Mouse (Mus musculus): ENCODE measurements around the gene Ptov1. TPM values are rescaled to one million over a fixed set of nuclear protein-coding genes. Genes with fewer than 3 reads are reported as not detected.

Ptov1 gene
- polyA plus RNA-seq, 1 experiment from 2014 or later: 156 TPM

DNA sequence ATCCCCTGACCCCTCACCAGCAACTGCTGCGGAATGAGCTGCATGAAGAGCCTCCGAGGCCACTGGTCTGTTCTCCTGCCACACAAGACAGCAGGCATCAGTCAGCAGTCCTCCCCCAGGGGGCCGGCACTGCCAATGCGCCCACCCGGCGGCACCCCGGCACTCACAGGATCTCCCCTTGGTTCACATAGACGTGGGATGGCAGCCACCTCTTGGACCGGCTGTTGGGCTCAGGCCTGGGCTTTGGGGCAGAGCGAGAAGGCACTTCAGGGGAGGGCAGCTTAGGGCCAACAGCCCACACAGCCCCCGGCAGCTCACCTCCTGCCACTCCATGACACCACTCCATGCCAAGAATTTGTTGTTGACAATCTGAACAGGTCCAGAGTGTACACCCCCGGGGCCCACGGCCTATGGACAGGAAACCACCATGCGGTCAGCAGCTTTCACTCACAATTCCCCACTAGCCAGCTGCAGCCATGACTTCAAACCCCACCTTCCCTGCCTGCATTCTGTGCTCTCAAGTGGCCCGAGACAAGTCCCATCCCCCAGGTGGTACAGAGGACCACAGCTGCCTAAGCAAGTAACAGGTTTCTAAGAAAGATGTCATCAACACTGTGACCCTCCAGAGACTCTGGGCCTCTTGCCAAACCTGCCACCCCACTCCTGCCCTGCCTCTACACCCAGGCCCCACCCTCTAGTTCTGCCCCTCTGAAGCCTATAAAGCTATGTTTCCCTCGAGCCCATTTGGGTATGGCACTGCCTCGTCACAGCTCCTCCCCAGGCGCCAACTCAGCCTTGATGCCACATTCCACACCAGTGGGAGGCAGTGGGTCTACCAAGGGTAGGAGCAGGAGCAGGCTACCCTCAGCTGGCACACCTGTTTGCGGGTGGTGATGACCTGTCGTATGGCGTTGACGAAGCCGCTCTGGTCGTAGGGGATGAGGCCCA lies 4.7 kb downstream of the Ptov1 start:
- Histone ChIP-seq H3K9ac (ENCODE audit: low read length) (peak overlapping the region; percentile 1; the same call in 1 of the 2 replicates), H3K4me1 (ENCODE audit: control insufficient read depth, insufficient read depth, low read length) (peaks cover 50% of the 10 kb centered on the region)
- 77% methylated on average over 24 of the region's 24 CpGs for WGBS

DNA sequence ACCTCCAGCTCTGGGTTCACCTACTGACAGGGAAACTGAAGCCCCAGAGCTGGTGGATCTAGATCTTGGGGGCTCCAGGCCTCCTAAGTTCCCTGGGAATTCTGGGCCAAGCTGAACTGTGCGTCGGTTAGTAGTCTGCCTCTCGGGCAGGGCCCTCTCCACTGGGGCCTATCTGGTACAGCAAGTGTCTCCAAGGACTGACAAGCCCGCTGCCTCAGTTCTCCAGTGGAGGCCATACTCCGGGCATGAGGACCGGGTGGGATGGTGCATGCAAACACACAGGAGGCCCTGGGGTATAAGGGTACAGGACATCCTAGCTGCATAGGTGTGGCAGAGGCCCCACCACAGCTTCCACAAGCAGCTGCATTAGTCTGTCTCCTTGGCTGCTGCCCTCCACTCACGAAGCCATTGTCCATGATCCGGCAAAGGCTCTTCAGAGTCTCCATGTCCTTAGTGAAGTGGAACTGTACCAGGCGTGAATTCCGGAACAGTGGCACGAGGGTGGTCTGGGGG lies 5.5 kb downstream of the Ptov1 start:
- H3K4me3 ChIP-seq (replicated peaks; ENCODE audit: low read length): no peak overlapping the region
- H3K27me3 ChIP-seq (ENCODE audit: control insufficient read depth, insufficient read depth, low read length): no peaks in the 10 kb centered on the region
- peaks cover 27% of the 10 kb centered on the region for H3K36me3 ChIP-seq (ENCODE audit: control insufficient read depth, insufficient read depth, low read length)
- no peak overlapping the region for H3K27ac ChIP-seq (ENCODE audit: low read length)
- no peak overlapping the region for H3K4me2 ChIP-seq (ENCODE audit: low read depth, low read length)
- ATAC-seq (ENCODE audit: insufficient read depth, low FRiP score): no peak
- H3K4me1 ChIP-seq (ENCODE audit: control insufficient read depth, insufficient read depth, low read length): peaks cover 50% of the 10 kb centered on the region
- WGBS: 82% methylated on average over 11 of the region's 11 CpGs
- H3K9me3 ChIP-seq (replicated peaks; ENCODE audit: control insufficient read depth, low read length): no peaks in the 10 kb centered on the region
- H3K9ac ChIP-seq (ENCODE audit: low read length): no peak overlapping the region

More for the DNA sequence above, 4.7 kb downstream of the Ptov1 start:
- 0 out of 2 replicates have a peak overlapping the region, but pooled peaks have one; percentile 74 for H3K27ac ChIP-seq (ENCODE audit: low read length)
- no peak for ATAC-seq (ENCODE audit: insufficient read depth, low FRiP score)
- H3K36me3 ChIP-seq (ENCODE audit: control insufficient read depth, insufficient read depth, low read length): peaks cover 27% of the 10 kb centered on the region
- H3K9me3 ChIP-seq (replicated peaks; ENCODE audit: control insufficient read depth, low read length): no peaks in the 10 kb centered on the region
- no peak overlapping the region for H3K4me2 ChIP-seq (ENCODE audit: low read depth, low read length)
- no peak overlapping the region for H3K4me3 ChIP-seq (replicated peaks; ENCODE audit: low read length)
- no peaks in the 10 kb centered on the region for H3K27me3 ChIP-seq (ENCODE audit: control insufficient read depth, insufficient read depth, low read length)

DNA sequence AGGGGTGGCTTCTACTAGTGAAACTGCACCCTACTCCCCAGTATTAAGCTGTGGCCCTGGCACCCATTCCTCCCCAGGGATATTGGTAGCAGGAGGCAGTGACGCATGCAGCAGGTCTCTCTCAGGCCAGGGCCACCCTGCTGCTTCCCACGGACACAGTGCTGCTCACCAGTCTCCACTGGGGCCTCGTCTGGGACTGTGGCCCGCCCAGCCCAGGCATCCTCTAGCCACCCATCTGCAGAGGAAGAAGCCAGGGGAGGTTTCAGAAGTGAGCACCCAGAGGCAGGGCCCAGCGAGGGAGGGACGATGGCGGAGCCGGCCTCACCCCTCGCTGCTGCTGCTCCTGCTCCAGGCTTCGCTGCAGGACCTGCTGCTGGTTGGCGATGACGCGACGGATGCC lies 6.4 kb downstream of the Ptov1 start:
- Histone ChIP-seq H3K36me3 (ENCODE audit: control insufficient read depth, insufficient read depth, low read length) (peaks cover 27% of the 10 kb centered on the region), H3K9me3 (replicated peaks; ENCODE audit: control insufficient read depth, low read length) (no peaks in the 10 kb centered on the region), H3K27ac (ENCODE audit: low read length) (no peak overlapping the region), H3K4me3 (replicated peaks; ENCODE audit: low read length) (no peak overlapping the region), H3K4me1 (ENCODE audit: control insufficient read depth, insufficient read depth, low read length) (peaks cover 49% of the 10 kb centered on the region), H3K27me3 (ENCODE audit: control insufficient read depth, insufficient read depth, low read length) (no peaks in the 10 kb centered on the region), H3K9ac (ENCODE audit: low read length) (no peak overlapping the region), H3K4me2 (ENCODE audit: low read depth, low read length) (no peak overlapping the region)
- ATAC-seq (ENCODE audit: insufficient read depth, low FRiP score): no peak
- 81% methylated on average over 14 of the region's 14 CpGs for WGBS

DNA sequence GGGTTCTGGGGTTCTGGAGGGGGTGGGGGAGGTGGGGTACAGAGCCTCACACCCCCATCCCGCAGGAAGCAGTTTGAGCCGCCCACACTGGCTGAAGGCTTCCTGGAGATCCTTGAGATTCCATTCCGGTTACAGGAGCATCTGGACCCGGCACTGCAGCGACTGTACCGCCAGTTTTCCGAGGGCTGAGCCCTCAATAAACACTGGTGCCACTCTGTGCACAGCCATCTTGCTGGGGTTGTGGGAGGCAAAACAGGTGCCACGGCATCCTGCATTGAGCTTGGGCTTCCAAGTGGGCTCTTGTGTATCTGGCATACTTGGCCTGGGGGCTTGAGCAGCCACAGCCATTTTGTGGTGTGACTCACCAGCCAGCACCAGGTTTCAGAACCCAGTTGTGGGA lies 7.2 kb downstream of the Ptov1 start:
- Histone ChIP-seq H3K27me3 (ENCODE audit: control insufficient read depth, insufficient read depth, low read length) (no peaks in the 10 kb centered on the region), H3K4me1 (ENCODE audit: control insufficient read depth, insufficient read depth, low read length) (peaks cover 48% of the 10 kb centered on the region), H3K9ac (ENCODE audit: low read length) (no peak overlapping the region), H3K9me3 (replicated peaks; ENCODE audit: control insufficient read depth, low read length) (no peaks in the 10 kb centered on the region), H3K27ac (ENCODE audit: low read length) (peak overlapping the region; percentile 14; the same call in 1 of the 2 replicates), H3K36me3 (ENCODE audit: control insufficient read depth, insufficient read depth, low read length) (peaks cover 27% of the 10 kb centered on the region), H3K4me3 (replicated peaks; ENCODE audit: low read length) (no peak overlapping the region), H3K4me2 (ENCODE audit: low read depth, low read length) (no peak overlapping the region)
- no peak for ATAC-seq (ENCODE audit: insufficient read depth, low FRiP score)
- WGBS: 82% methylated on average over 8 of the region's 8 CpGs

DNA sequence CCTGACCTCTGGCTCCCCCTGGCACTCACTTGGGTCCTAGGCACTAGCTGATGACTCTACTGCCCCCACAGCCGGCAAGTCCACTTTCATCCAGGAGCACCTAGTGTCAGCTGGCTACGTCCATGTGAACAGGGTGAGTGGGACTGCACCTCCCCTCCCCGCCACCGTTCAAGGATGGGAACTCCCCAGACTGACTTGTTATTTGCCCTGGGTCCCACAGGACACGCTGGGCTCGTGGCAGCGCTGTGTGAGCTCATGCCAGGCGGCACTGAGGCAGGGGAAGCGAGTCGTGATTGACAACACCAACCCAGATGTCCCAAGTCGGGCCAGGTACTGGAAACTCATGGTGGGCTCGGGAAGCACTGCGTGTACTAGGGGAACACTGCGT lies 8.2 kb downstream of the Ptov1 start:
- H3K4me1 ChIP-seq (ENCODE audit: control insufficient read depth, insufficient read depth, low read length): peaks cover 41% of the 10 kb centered on the region
- H3K27ac ChIP-seq (ENCODE audit: low read length): peak overlapping the region; percentile 34; the same call in 1 of the 2 replicates
- no peak overlapping the region for H3K4me3 ChIP-seq (replicated peaks; ENCODE audit: low read length)
- ATAC-seq (ENCODE audit: insufficient read depth, low FRiP score): no peak
- H3K9me3 ChIP-seq (replicated peaks; ENCODE audit: control insufficient read depth, low read length): no peaks in the 10 kb centered on the region
- no peak overlapping the region for H3K4me2 ChIP-seq (ENCODE audit: low read depth, low read length)
- peaks cover 27% of the 10 kb centered on the region for H3K36me3 ChIP-seq (ENCODE audit: control insufficient read depth, insufficient read depth, low read length)
- 0 out of 2 replicates have a peak overlapping the region, but pooled peaks have one; percentile 42 for H3K9ac ChIP-seq (ENCODE audit: low read length)
- no peaks in the 10 kb centered on the region for H3K27me3 ChIP-seq (ENCODE audit: control insufficient read depth, insufficient read depth, low read length)
- WGBS: 79% methylated on average over 14 of the region's 14 CpGs

DNA sequence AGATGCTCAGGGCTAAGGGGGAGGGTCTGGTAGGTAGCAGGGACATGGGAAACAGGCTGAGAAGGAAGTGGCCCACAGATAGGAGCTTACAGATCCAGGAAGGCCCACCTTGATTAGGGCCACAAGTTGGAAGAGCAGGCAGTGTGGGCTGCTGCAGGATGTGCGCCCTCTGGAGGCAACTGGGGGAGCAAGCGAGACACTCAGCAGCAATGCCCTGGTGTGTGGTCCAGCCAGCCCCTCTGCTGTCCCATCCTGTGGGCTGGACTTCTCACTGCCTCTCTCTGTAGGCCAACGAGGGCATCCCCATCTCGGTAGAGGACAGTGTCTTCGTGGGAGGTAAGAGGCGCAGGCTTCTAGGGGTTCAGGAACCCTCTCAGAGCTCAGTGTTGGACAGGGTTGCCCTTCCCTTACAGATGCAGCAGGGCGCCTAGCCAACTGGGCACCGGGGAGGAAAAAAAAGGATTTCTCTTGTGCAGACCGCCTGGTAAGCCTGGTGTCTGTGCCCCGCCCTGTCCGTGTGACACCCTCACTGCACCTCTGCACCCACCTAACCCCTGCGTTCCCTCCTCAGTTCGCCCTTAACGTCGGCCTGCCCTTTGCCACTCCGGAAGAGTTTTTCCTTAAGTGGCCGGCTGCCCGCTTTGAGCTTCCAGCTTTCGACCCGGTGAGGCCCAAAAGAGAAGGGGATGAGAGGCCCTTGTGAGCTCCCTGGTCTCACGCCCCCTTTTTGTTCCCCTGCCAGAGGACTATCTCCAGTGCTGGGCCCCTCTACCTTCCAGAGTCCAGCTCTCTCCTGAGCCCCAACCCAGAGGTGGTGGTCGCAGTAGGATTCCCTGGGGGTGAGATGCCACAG lies 8.8 kb downstream of the Ptov1 start:
- Histone ChIP-seq H3K4me1 (ENCODE audit: control insufficient read depth, insufficient read depth, low read length) (peaks cover 38% of the 10 kb centered on the region), H3K9ac (ENCODE audit: low read length) (peak overlapping the region; percentile 42), H3K9me3 (replicated peaks; ENCODE audit: control insufficient read depth, low read length) (no peaks in the 10 kb centered on the region), H3K4me3 (replicated peaks; ENCODE audit: low read length) (no peak overlapping the region), H3K36me3 (ENCODE audit: control insufficient read depth, insufficient read depth, low read length) (peaks cover 27% of the 10 kb centered on the region), H3K27me3 (ENCODE audit: control insufficient read depth, insufficient read depth, low read length) (no peaks in the 10 kb centered on the region), H3K27ac (ENCODE audit: low read length) (peak overlapping the region; percentile 34), H3K4me2 (ENCODE audit: low read depth, low read length) (no peak overlapping the region)
- WGBS: 50% methylated on average over 22 of the region's 22 CpGs
- ATAC-seq (ENCODE audit: insufficient read depth, low FRiP score): 0 out of 2 replicates have a peak, but pooled peaks have one; percentile 15

DNA sequence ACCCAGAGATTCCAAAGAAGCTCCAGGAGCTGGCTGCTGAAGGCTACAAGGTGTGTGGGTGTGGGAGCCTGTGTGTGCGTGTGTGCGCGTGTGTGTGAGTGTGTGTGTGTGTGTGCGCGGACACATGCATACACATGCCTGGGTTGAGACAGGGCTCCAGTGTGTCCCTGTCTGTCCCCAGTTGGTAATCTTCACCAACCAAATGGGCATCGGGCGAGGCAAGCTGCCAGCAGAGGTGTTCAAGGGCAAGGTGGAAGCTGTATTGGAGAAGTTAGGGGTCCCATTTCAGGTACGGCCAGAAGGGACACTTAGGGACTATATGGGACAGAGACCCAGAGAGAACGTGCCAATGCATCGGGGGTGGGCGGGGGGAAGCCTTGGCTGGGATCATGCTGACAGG lies 9.7 kb downstream of the Ptov1 start:
- no peaks in the 10 kb centered on the region for H3K9me3 ChIP-seq (replicated peaks; ENCODE audit: control insufficient read depth, low read length)
- H3K4me1 ChIP-seq (ENCODE audit: control insufficient read depth, insufficient read depth, low read length): peaks cover 37% of the 10 kb centered on the region
- no peak overlapping the region for H3K9ac ChIP-seq (ENCODE audit: low read length)
- ATAC-seq (ENCODE audit: insufficient read depth, low FRiP score): no peak
- H3K4me2 ChIP-seq (ENCODE audit: low read depth, low read length): no peak overlapping the region
- peaks cover 27% of the 10 kb centered on the region for H3K36me3 ChIP-seq (ENCODE audit: control insufficient read depth, insufficient read depth, low read length)
- H3K27me3 ChIP-seq (ENCODE audit: control insufficient read depth, insufficient read depth, low read length): no peaks in the 10 kb centered on the region
- H3K4me3 ChIP-seq (replicated peaks; ENCODE audit: low read length): no peak overlapping the region
- no peak overlapping the region for H3K27ac ChIP-seq (ENCODE audit: low read length)
- 89% methylated on average over 11 of the region's 11 CpGs for WGBS

DNA sequence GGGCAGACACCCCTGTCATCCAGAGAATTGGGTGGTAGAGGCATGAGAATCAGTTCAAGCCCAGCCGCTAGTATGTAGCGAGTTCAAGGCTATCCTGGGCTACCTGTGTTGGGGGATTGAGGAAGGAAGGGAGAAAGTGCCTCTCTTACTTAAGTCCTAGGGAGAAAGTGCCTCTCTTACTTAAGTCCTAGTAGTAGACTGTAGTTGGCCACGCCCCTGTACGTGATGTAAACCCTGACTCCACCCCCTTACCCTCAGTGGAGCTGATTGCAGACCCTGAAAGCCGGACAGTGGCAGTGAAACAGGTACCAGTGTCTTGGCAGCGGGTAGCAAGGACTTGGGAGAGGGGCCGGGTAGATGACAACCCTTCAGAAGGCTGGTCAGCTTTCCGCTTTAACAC lies 11.7 kb downstream of the Ptov1 start:
- Histone ChIP-seq H3K27ac (ENCODE audit: low read length) (peak overlapping the region; percentile 95; the same call in 1 of the 2 replicates), H3K27me3 (ENCODE audit: control insufficient read depth, insufficient read depth, low read length) (no peaks in the 10 kb centered on the region), H3K4me1 (ENCODE audit: control insufficient read depth, insufficient read depth, low read length) (peaks cover 48% of the 10 kb centered on the region), H3K9me3 (replicated peaks; ENCODE audit: control insufficient read depth, low read length) (no peaks in the 10 kb centered on the region), H3K4me3 (replicated peaks; ENCODE audit: low read length) (peak overlapping the region; percentile 84), H3K4me2 (ENCODE audit: low read depth, low read length) (peak overlapping the region; percentile 92), H3K9ac (ENCODE audit: low read length) (peak overlapping the region; percentile 95), H3K36me3 (ENCODE audit: control insufficient read depth, insufficient read depth, low read length) (peaks cover 9% of the 10 kb centered on the region)
- ATAC-seq (ENCODE audit: insufficient read depth, low FRiP score): no peak
- WGBS: 26% methylated on average over 8 of the region's 8 CpGs
